Mouse (Mus musculus) cerebellum, adult 2 months (tissue): ENCODE results near the gene Elk3.
A peak's percentile ranks its signal among the peaks of the same experiment; 100 is the strongest.

Experiments used
- CTCF ChIP-seq: fragments of 200-500 bp; IDR thresholded peaks from 2 replicates; pipeline ENCODE4 v1.5.1; 2011; ENCODE audit warnings: low read depth, mild to moderate bottlenecking, control low read depth, low read length, moderate library complexity, borderline replicate concordance; ENCODE audit not compliant: insufficient read depth
- POLR2A ChIP-seq: fragments of 200-500 bp; IDR thresholded peaks from 2 replicates; pipeline ENCODE4 v1.6.1; 2011; ENCODE audit warnings: low read length, control low read depth, borderline replicate concordance; ENCODE audit not compliant: insufficient read depth

GRCm38 (mm10) chr10:93291352-93291751 lies 19.6 kb downstream of the Elk3 start:
- TF ChIP-seq CTCF = peak; percentile 79
- TF ChIP-seq POLR2A = no peak
